Mouse (Mus musculus) spleen, postnatal 36 days (tissue): Measurements from ENCODE around the gene Rtp2.

Source experiments
- DNase-seq, 2 experiments: peaks; one replicate each; pipeline ENCODE4 v3.0.0; 2022; ENCODE audit warnings: low spot score in 2 of 2, mixed read lengths in 1 of 2

Rtp2 gene

GRCm38 (mm10) chr16:23932294-23932693 lies at the start of gene Rtp2:
Gene Rtp2 (minus strand): TSS chr16:23932394.
- DNase-seq: no peak

GRCm38 (mm10) chr16:23980991-23981720 lies 49.0 kb upstream of the Rtp2 start:
- no peak for DNase-seq

- DNase-seq: no peak
Measured at GRCm38 (mm10) chr16:23980201-23980870, 48.1 kb upstream of the Rtp2 start.

GRCm38 (mm10) chr16:23979446-23979845 lies 47.3 kb upstream of the Rtp2 start:
- DNase-seq: no peak

- DNase-seq: no peak
Measured at GRCm38 (mm10) chr16:23978495-23978894, 46.3 kb upstream of the Rtp2 start.

- DNase-seq: no peak
Measured at GRCm38 (mm10) chr16:23977732-23978131, 45.5 kb upstream of the Rtp2 start.

- DNase-seq: no peak
Measured at GRCm38 (mm10) chr16:23976196-23976595, 44.0 kb upstream of the Rtp2 start.

GRCm38 (mm10) chr16:23973635-23974367 lies 41.6 kb upstream of the Rtp2 start:
- no peak for DNase-seq

GRCm38 (mm10) chr16:23972901-23973300 lies 40.7 kb upstream of the Rtp2 start:
- no peak for DNase-seq

GRCm38 (mm10) chr16:23972126-23972740 lies 40.0 kb upstream of the Rtp2 start:
- DNase-seq: no peak

- DNase-seq: no peak
Measured at GRCm38 (mm10) chr16:23969919-23970318, 37.7 kb upstream of the Rtp2 start.

- DNase-seq: no peak
Measured at GRCm38 (mm10) chr16:23968888-23969287, 36.7 kb upstream of the Rtp2 start.

- no peak for DNase-seq
Measured at GRCm38 (mm10) chr16:23967301-23967700, 35.1 kb upstream of the Rtp2 start.

- DNase-seq: no peak
Measured at GRCm38 (mm10) chr16:23966066-23966465, 33.9 kb upstream of the Rtp2 start.

GRCm38 (mm10) chr16:23964706-23965367 lies 32.6 kb upstream of the Rtp2 start:
- no peak for DNase-seq

- no peak for DNase-seq
Measured at GRCm38 (mm10) chr16:23963896-23964668, 31.9 kb upstream of the Rtp2 start.

- DNase-seq: no peak
Measured at GRCm38 (mm10) chr16:23962401-23962800, 30.2 kb upstream of the Rtp2 start.

- DNase-seq: no peak
Measured at GRCm38 (mm10) chr16:23958938-23959337, 26.7 kb upstream of the Rtp2 start.

- no peak for DNase-seq
Measured at GRCm38 (mm10) chr16:23953959-23954260, 21.7 kb upstream of the Rtp2 start.

GRCm38 (mm10) chr16:23953189-23953958 lies 21.2 kb upstream of the Rtp2 start:
- peak in 1 of 2 experiments; percentile 33 for DNase-seq
